Mouse (Mus musculus) activated CD4-positive, CD25-positive, alpha-beta regulatory T cell, adult 4 months (primary cell): Measurements from ENCODE around the gene Rxfp2. TPM values are rescaled to one million over a fixed set of nuclear protein-coding genes. Genes with fewer than 3 reads are reported as not detected.

ENCODE experiments used
- ATAC-seq: one replicate; pipeline ENCODE4 v1.8.0; 2017
- polyA plus RNA-seq, 2 experiments: library from polyadenylated mRNA; unstranded; fragments of 100-300 nt; shearing (Covaris generic); gene quantifications; one replicate each; pipeline ENCODE4 v1.2.1; 2017

Rxfp2 gene
- not detected for polyA plus RNA-seq

DNA sequence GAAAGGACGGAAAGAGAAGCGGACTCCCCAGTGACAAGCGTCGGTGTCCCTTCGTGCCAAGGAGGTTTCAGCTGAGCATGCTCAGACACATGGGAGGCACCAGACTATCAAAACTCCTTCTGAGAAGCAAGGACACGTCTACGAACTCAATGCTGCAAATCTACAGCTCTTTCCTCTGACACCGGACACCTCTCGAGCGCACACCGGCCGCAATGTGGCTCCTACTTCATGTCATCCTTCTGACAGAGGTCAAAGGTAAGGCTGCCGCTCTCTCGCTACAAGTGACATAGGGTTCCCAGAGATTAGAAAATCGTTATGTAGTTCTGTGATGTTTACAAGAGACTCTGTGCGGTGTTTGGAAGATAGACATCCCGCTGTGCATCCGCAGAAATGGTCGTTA, at the start of gene Rxfp2:
Rxfp2 (plus strand) TSS at position 20 of the 400 bp plus-strand sequence.
- no peak for ATAC-seq

DNA sequence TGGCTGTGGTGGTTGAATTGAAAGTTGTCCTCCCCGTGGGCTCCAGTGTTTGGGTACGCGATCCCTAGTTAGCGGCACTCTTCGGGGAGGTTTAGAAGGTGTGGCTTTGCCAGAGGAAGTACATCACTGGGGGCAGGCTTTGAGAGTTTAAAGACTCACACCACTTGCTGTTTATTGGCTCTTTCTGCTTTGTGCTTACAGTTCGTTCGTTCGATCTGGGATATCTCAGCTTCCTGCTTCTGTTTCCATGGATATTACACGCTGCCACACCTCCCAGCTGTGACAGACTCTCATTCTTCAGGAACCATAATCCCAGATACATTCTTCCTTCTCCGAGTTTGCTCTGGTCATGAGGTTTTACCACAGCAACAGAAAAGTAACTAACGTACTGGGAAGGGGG, 48.2 kb upstream of the Rxfp2 start:
- ATAC-seq, result no peak

DNA sequence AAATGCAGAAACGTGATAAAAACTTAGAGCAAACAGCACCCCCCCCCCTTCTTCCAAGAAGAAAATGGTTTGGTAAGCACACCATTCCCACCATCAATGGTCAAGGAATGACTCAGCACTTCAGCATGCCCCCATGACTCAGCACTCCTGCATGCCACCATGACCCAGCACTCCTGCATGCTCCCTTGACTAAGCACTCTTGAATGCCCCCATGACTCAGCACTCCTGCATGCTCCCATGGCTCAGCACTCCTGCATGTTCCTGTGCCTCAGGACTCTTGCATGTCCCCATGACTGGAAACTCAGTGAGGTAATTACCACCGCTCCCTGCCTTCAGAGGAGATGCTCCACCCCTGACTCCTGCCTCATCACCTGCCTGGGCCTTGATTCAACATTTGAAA, 41.4 kb upstream of the Rxfp2 start:
- ATAC-seq, result no peak

DNA sequence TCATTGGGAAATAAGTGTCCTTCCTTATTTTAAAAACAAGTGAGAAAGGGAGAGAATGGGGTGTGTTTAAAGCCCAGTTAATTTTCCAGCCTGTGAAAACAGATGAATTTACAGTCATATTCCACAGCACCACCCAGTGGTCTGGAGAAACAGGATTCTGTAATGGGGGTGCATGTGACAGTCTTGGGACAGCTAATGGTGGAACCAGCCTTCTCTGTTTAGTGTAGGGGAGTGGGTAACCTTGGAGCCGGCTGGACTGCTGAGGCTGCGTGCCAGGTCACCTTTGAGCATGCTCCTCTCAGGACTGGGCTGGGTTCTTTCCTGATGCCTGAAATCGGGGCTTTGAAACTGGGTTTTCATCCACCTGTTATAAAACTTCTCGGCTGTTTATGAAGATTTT, 34.9 kb upstream of the Rxfp2 start:
- no peak for ATAC-seq

DNA sequence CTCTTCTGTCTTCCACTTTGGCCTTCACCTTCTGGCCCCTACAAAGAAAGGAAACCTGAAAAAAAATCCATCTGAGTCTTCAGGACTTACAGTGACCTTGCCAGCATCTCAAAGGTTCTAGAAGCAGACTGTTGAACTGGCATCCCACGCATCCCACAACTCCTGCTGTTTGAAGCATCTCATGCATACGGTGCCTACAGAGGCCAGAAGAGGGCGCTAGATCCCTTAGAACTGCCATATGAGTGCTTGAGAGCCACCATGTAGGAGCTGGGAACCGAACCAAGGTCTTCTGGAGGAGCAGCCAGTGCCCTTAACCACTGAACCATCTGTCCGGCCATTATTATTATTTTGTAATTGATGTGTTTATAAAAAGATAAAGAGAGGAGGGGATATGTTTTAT, 23.9 kb upstream of the Rxfp2 start:
- ATAC-seq, result no peak

DNA sequence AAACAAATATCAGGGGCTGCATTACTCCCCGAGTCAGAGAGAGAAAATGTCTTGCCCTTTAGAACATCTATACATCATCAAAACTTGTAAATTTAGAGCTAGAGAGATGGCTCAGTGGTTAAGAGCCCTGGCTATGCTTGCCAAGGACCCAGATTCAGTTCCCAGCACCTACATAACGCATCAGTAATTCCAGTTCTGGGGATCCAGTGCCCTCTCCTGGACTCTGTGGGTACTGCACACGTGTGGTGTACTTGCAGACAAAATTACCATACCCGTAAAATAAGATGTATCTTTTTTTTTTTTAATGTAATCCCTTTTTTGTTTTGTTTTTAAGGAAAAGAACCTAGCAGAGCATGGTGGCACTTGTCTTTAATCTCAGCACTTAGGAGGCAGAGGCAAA, 21.9 kb upstream of the Rxfp2 start:
- ATAC-seq, result no peak

DNA sequence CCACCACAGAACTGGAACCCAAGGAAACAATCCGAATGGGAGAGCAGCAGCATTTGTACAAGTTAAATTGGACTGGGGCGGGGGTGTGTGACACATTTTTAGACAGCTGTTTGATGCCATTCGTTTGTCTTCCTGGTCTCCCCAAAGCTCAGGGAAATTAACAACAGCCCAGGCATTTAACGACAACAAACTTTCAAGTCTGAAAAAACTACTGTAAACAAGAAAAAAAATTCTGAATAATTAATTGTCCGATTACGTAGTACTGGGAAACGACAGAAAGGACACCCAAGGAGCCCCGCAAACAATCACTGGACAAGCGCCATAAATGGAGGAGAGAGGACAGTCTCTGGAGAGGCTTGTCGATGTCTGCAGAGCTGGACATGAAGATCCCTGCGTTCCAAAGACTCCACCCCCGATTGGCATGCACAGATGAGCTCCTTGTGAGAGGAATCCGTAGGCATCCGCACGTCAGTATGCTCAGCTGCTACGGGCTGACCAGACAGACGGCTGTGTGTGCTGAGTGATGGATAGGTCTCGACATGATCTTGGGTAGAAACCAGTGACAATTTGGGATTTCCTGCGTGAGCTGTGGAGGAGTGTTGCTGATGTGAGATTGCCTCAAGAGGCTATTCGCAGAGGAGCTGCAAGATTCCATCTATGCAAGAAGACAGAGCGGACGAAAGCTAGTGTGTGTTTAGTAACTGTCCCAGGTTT, 21.0 kb upstream of the Rxfp2 start:
- no peak for ATAC-seq

DNA sequence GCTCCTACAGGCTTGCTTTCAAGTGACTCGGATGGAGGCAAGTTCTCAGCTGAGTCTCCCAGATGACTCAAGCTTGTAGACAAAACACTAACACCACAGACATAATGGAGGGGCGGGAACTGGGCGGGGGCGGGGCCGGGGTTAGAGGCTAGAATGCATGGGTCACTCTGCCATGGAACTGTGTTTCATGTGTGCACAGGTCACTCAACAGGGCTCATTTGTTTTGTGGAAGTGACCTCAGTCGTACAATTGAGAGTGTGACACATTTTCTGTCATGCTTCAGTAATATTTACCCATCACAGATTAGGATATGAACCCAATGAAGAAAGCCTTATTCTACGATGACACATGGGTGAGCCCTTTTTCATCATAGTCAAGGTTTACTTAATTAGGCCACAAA, 20.2 kb upstream of the Rxfp2 start:
- ATAC-seq, result no peak

DNA sequence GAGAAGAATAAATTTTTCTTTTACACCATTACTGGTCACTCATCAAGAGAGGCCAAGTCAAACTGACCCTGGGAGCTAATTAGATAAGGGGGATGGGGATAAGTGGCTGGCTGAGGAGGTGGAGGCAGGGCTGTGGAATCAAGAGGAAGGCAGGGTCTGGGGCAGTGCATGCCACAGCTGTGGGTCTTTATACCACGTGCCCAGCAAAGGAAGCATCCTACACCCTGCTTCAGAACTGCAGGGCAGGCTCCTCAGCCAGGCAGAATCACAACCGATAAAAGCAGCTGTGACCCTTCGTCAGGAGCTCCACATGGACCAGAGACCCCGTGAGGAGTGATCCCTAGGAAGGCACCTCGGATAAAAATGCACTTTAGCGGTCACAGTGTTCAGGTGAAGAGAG, 13.1 kb upstream of the Rxfp2 start:
- no peak for ATAC-seq

GRCm38 (mm10) chr5:150016861-150017260, 1.6 kb upstream of the Rxfp2 start:
- no peak for ATAC-seq

GRCm38 (mm10) chr5:150017672-150018071, 803 bp upstream of the Rxfp2 start:
- ATAC-seq, result no peak

GRCm38 (mm10) chr5:150020851-150021250, 2.4 kb downstream of the Rxfp2 start:
- ATAC-seq, result no peak

DNA sequence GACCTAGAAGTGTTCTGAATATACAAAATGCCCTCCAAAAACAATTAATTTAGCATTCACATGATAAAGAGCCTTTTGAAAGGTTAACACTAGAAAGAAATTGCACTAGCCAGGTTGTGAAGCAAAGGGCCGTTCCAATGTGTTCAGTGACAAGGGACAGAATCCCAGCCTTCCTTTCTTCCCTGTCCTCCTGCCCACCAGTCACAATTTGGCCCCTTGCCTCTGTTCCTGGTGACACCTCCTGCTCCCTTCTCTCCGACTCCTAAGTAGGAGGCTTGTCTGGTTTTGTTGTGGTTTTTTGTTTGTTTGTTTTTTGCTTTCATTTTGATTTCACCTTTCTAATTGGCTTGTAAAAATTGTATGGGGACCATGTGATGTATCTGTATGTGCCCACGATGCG, 3.3 kb downstream of the Rxfp2 start:
- no peak for ATAC-seq

GRCm38 (mm10) chr5:150022556-150022955, 4.1 kb downstream of the Rxfp2 start:
- no peak for ATAC-seq

- no peak for ATAC-seq
These were observed 5.0 kb downstream of the Rxfp2 start for GRCm38 (mm10) chr5:150023476-150023875.

DNA sequence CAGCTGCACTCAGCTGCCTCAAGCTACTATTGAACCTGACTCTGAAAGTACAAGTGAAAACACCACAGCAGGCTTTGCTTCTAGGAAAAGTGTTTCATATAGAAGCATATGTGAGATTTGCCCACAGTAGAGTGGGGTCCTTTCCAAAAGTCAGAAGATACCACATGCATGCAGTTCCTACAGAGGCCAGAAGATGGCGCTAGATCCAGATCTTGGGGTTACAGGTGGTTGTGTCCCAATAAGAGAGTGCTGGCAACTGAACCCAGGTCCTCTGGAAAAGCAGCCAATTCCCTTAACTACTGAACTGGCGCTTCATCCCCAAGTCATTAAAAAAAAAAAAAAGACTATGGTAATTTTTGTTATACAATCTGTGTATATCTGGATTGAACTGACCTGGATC, 5.7 kb downstream of the Rxfp2 start:
- no peak for ATAC-seq

- ATAC-seq, result no peak
These were observed 6.4 kb downstream of the Rxfp2 start for GRCm38 (mm10) chr5:150024901-150025300.

- no peak for ATAC-seq
These were observed 6.9 kb downstream of the Rxfp2 start for GRCm38 (mm10) chr5:150025326-150025725.

- ATAC-seq, result no peak
These were observed 8.1 kb downstream of the Rxfp2 start for GRCm38 (mm10) chr5:150026509-150027087.

GRCm38 (mm10) chr5:150031201-150031600, 12.7 kb downstream of the Rxfp2 start:
- ATAC-seq, result no peak

GRCm38 (mm10) chr5:150031634-150032033, 13.2 kb downstream of the Rxfp2 start:
- no peak for ATAC-seq

- no peak for ATAC-seq
These were observed 13.6 kb downstream of the Rxfp2 start for GRCm38 (mm10) chr5:150032075-150032492.

DNA sequence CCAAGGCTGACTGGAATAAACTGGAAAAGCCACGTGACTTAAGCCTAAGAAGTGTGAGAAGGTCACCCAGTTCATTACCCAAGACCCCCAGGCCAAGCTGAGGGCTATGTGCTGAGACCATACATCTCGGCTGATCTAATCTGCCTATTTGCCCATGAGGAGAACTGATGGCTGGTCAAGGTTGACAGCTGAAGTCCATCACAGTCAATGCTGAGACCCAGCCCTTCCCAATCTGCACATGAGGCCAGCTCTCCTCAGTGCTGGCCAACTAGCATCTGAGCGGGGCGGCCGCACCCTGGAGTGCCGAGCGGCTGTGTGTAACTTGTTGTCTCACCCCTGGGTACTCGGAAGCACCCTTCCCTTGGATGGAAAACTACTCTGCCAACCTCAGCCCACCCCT, 17.8 kb downstream of the Rxfp2 start:
- ATAC-seq, result no peak

DNA sequence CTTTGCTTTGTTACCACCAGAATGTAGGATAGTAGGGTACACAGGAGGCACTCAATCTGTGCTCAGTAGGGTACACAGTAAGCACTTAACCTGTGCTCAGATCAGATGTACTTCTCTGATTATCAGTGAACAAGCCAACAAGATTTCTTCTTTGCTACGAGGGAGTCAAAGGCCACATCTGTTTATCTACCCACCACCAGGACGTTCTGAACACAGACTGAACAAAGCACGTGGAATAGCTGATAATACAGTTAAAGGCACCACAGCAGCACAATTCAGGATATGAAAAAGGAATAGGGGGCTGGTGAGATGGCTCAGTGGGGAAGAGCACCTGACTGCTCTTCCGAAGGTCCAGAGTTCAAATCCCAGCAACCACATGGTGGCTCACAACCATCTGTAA, 18.4 kb downstream of the Rxfp2 start:
- ATAC-seq, result no peak

- no peak for ATAC-seq
These were observed 26.1 kb downstream of the Rxfp2 start for GRCm38 (mm10) chr5:150044533-150044932.
